17 mouse cellular contexts compared by ENCODE assay signal in genomic region chr17:11642328-11642727, GRCm38 (mm10).
"Had no signal": no experiment of that assay in that cellular context is flagged by ENCODE, and none has a peak within 500 bp of the region (broad histone marks: within the 10 kb centered on the region; RNA-seq: fewer than 3 reads in every experiment).

No protein-coding gene starts in this region.

- H3K4me2 ChIP-seq: liver, embryonic 13.5 days; lung, embryonic 15.5 days; midbrain, embryonic 12.5 days had no signal

- DNase-seq: kidney, adult 18-20 months; kidney, adult 9 months; kidney, postnatal 14 days; kidney, postnatal 4 days; liver, embryonic 13.5 days; right cerebral cortex, adult 18-20 months; right cerebral cortex, postnatal 14 days; right cerebral cortex, postnatal 4 days; thymus, adult 2 months; thymus, postnatal 14 days; thymus, postnatal 4 days had no signal

- H3K27me3 ChIP-seq: liver, embryonic 13.5 days; lung, embryonic 15.5 days; midbrain, embryonic 12.5 days had no signal

- H3K36me3 ChIP-seq: liver, embryonic 13.5 days; lung, embryonic 15.5 days; midbrain, embryonic 12.5 days had no signal

- H3K27ac ChIP-seq: liver, embryonic 13.5 days; lung, embryonic 15.5 days; midbrain, embryonic 12.5 days; stomach, postnatal 0 days had no signal

- H3K9me3 ChIP-seq: liver, embryonic 13.5 days; lung, embryonic 15.5 days; midbrain, embryonic 12.5 days had no signal

- H3K4me3 ChIP-seq: liver, embryonic 13.5 days; lung, embryonic 15.5 days; midbrain, embryonic 12.5 days; myocyte had no signal

- H3K9ac ChIP-seq: liver, embryonic 13.5 days; lung, embryonic 15.5 days; midbrain, embryonic 12.5 days had no signal

- ATAC-seq: intestine, embryonic 16.5 days; midbrain, embryonic 16.5 days had no signal

- H3K4me1 ChIP-seq: liver, embryonic 13.5 days; lung, embryonic 15.5 days had no signal
